Mouse (Mus musculus): ENCODE results near the gene Hoxc10. TPM values are rescaled to one million over a fixed set of nuclear protein-coding genes. Genes with fewer than 3 reads are reported as not detected.

Hoxc10 gene
- polyA plus RNA-seq, 1 experiment from 2014 or later: not detected

DNA sequence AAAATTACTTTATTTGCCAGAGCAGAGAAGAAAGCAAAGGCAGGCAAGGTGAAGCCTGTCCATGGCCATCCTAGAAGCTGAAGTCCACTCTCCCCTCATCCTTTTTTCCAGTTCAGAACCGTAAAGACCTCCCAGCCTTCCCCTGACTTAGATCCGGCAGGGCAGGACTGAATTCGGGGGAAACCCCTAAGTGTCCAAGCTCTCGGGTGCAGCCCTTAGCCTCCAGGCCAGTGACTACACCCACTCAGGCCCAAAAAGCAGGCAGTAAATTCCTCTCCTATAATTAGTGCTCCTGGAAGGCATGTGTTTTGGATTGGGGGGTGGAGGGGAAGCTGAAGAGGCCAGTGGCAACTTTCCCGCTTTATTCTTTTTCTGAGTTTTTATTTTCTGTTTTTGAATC, 39.2 kb downstream of the Hoxc10 start:
- no peaks in the 10 kb centered on the region for H3K36me3 ChIP-seq
- H3K9ac ChIP-seq: no peak overlapping the region
- H3K4me1 ChIP-seq (replicated peaks): peaks cover 9% of the 10 kb centered on the region
- ATAC-seq (replicated peaks; ENCODE audit: insufficient number of reproducible peaks, insufficient read depth, low FRiP score, low read depth): no peak
- H3K4me3 ChIP-seq: no peak overlapping the region
- no peak overlapping the region for H3K27ac ChIP-seq
- peaks cover 100% of the 10 kb centered on the region for H3K27me3 ChIP-seq
- no peak overlapping the region for H3K4me2 ChIP-seq
- H3K9me3 ChIP-seq (replicated peaks): no peaks in the 10 kb centered on the region
- 11% methylated on average over 5 of the region's 5 CpGs for WGBS

DNA sequence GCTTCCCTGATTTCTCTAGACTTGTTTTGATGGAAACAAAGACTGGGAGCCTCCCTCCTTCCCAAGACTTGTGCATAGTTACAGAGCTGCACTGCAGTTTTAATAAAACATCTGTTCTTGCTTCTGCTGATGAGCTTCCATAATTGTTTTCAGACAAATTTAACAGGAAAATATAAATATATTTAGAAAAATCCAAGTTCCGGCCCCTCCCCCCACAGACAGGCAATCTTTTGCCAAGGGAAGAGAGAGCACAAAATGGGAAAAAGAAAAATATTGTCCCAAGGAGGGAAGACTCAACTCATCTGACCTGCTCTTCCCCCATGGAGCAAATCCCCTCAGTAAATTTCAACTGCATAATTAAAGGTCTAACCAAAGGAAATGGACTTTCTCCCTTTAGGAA, 39.7 kb downstream of the Hoxc10 start:
- H3K9me3 ChIP-seq (replicated peaks): no peaks in the 10 kb centered on the region
- H3K4me2 ChIP-seq: no peak overlapping the region
- H3K27ac ChIP-seq: no peak overlapping the region
- H3K27me3 ChIP-seq: peaks cover 100% of the 10 kb centered on the region
- H3K36me3 ChIP-seq: no peaks in the 10 kb centered on the region
- H3K4me3 ChIP-seq: no peak overlapping the region
- peaks cover 4% of the 10 kb centered on the region for H3K4me1 ChIP-seq (replicated peaks)
- H3K9ac ChIP-seq: no peak overlapping the region
- no peak for ATAC-seq (replicated peaks; ENCODE audit: insufficient number of reproducible peaks, insufficient read depth, low FRiP score, low read depth)
- WGBS: 14% methylated on average over 1 of the region's 1 CpGs

DNA sequence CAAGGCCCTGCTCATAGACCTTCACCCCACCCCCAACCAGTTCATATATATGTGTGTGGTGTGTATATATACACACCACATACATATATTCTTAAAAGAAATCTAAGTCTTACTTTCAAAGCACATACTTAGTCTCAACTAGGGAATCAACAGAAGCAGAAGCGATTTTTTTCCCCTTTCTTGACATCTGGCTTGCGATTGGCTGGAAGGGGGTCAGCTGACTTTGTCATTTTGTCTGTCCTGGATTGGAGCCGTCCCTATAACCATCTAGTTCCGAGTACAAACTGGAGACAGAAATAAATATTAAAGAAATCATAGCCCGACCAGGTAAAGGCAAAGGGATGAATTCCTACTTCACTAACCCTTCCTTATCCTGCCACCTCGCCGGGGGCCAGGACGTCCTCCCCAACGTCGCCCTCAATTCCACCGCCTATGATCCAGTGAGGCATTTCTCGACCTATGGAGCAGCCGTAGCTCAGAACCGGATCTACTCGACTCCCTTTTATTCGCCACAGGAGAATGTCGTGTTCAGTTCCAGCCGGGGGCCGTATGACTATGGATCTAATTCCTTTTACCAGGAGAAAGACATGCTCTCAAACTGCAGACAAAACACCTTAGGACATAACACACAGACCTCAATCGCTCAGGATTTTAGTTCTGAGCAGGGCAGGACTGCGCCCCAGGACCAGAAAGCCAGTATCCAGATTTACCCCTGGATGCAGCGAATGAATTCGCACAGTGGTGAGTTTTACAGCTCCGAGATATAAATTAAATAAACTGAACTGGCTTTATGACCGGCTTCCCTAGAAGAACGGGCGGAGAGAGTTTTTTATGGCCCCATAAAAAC, 42.9 kb downstream of the Hoxc10 start:
- H3K4me1 ChIP-seq (replicated peaks): peaks cover 14% of the 10 kb centered on the region
- ATAC-seq (replicated peaks; ENCODE audit: insufficient number of reproducible peaks, insufficient read depth, low FRiP score, low read depth): no peak
- H3K27me3 ChIP-seq: peaks cover 99% of the 10 kb centered on the region
- H3K4me2 ChIP-seq: no peak overlapping the region
- no peak overlapping the region for H3K9ac ChIP-seq
- no peaks in the 10 kb centered on the region for H3K36me3 ChIP-seq
- H3K27ac ChIP-seq: no peak overlapping the region
- no peaks in the 10 kb centered on the region for H3K9me3 ChIP-seq (replicated peaks)
- H3K4me3 ChIP-seq: no peak overlapping the region
- WGBS: 2% methylated on average over 27 of the region's 27 CpGs

DNA sequence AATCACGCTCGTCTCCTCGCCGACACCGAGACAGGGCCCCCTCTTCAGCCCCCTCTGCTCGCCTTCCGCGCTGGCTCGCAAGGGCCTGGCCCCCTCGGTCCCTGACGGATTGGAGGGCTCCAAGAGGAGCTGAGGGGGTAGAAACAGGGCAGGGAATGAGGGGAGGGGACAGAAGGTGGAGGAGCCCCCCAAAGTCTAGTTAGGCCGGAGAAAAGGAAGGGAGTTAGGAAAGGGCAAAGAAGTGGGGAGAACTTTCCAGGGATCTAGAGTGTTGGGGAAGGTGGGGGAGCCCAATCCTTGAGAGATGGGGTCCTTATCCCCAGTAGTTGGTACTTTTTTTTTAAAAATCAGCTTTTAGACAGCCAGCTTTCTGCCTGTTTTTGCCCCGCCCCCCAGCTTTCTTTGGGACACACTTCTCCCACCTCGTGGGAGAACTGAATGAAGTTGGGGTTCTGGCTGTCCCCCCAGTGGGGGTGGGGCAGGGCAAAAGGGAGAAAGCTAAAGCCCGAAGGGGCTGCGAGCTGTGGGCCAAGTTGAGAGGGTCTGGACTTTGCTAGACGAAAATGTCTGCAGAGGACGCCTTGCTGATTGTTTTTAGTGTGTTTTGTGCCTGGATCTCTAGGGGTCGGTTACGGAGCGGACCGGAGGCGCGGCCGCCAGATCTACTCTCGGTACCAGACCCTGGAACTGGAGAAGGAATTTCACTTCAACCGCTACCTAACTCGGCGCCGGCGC, 43.7 kb downstream of the Hoxc10 start:
- ATAC-seq (replicated peaks; ENCODE audit: insufficient number of reproducible peaks, insufficient read depth, low FRiP score, low read depth): no peak
- H3K36me3 ChIP-seq: no peaks in the 10 kb centered on the region
- H3K27ac ChIP-seq: no peak overlapping the region
- H3K9ac ChIP-seq: no peak overlapping the region
- no peaks in the 10 kb centered on the region for H3K9me3 ChIP-seq (replicated peaks)
- WGBS: 5% methylated on average over 31 of the region's 31 CpGs
- H3K4me3 ChIP-seq: no peak overlapping the region
- H3K27me3 ChIP-seq: peaks cover 99% of the 10 kb centered on the region
- peaks cover 15% of the 10 kb centered on the region for H3K4me1 ChIP-seq (replicated peaks)
- 0 out of 2 replicates have a peak overlapping the region, but pooled peaks have one; percentile 1 for H3K4me2 ChIP-seq

DNA sequence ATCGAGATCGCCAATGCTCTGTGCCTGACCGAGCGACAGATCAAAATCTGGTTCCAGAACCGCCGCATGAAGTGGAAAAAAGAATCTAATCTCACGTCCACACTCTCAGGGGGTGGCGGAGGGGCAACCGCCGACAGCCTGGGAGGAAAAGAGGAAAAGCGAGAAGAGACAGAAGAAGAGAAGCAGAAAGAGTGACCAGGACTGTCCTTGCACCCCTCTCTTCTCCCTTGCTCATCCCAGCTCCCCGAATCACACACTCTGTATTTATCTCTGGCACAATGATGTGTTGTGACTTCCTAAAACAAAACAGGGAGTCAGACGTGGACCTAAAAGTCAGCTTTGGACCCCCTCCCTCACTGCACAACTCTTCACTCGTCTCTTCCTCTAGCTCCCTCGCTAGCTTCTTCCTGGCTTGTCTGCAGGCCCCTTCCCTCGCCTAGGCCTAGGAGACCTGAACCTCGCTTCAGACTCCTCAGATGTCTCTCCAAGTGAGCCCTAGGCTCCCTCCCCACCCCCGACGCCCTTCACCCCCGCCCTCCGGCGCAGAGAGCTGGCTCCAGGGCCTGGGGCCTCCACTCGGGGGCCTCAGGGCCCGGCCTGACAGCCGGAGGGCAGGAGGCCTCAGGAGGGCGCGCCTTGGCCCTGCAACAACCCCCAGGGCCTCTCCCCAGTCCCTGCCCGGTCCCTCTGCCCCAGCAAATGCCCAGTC, 44.4 kb downstream of the Hoxc10 start:
- no peak for ATAC-seq (replicated peaks; ENCODE audit: insufficient number of reproducible peaks, insufficient read depth, low FRiP score, low read depth)
- Histone ChIP-seq H3K4me2 (no peak overlapping the region), H3K4me1 (replicated peaks) (peaks cover 15% of the 10 kb centered on the region), H3K4me3 (no peak overlapping the region), H3K9me3 (replicated peaks) (no peaks in the 10 kb centered on the region), H3K27ac (no peak overlapping the region), H3K9ac (no peak overlapping the region), H3K27me3 (peaks cover 99% of the 10 kb centered on the region), H3K36me3 (no peaks in the 10 kb centered on the region)
- 3% methylated on average over 28 of the region's 28 CpGs for WGBS

DNA sequence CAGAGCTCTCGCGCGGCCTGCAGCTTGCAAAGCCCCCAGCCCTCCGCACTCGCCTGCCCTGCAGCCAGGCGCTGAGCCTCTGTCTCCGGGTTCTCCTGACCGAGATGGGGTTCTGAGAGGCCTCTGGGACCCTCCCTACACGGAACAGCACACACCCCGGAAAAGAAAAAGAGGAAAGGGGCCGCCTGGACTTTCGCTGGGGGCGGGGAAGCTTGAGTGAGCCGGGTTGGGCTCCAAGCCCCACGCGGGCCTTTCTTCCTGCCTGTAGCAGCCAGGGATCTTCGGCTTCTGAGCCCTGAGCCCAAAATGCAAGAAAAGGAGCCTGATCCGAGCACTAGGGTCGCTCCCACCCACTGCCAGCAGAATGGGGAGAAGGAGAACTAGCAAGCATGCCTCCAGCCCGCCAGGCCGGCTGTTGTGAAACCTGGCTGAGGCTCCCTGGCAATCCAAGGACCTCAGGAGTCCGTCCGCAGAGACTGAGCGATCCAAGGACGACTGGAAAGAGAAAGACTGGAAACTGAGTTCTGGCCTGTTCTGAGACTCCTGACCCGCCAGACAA, 45.4 kb downstream of the Hoxc10 start:
- 4% methylated on average over 26 of the region's 26 CpGs for WGBS
- H3K27ac ChIP-seq: no peak overlapping the region
- no peaks in the 10 kb centered on the region for H3K36me3 ChIP-seq
- no peak for ATAC-seq (replicated peaks; ENCODE audit: insufficient number of reproducible peaks, insufficient read depth, low FRiP score, low read depth)
- H3K9me3 ChIP-seq (replicated peaks): no peaks in the 10 kb centered on the region
- no peak overlapping the region for H3K4me2 ChIP-seq
- peaks cover 15% of the 10 kb centered on the region for H3K4me1 ChIP-seq (replicated peaks)
- 0 out of 2 replicates have a peak overlapping the region, but pooled peaks have one; percentile 17 for H3K4me3 ChIP-seq
- no peak overlapping the region for H3K9ac ChIP-seq
- peaks cover 99% of the 10 kb centered on the region for H3K27me3 ChIP-seq

DNA sequence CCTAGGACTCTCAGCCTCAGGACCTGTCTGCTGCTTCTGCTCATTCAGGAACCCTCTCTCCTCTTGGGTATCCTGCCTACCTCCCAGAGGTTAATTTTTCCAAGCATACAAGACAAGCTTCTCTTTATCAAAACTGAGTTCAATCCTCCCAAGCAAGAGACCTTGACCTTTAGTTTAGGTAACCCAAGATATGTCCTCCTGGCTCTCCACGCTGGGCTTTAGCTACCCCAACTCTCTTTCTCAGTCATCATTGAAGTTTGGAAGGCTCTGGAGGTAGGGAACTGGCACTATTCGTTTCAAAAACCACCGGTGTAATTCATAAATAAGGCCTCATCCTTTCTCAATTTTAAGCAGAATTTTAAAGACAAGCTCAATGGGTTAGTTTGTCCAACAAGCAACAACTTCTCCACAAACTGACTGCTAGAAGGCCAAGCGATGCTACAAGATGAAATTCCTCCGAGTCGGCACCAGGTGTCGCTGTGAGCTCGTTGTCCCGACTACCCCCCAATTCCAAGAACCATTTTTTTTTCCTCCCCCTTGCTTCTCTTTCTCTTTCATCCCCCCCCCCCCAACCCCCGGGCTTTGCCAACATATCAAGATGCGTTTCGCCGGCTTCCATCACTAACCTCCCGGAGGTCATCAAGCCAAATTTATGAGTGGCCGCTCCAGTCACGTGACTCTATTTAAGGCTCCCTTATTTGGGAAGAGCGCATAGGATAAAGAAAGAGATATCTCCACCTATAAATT, 46.8 kb downstream of the Hoxc10 start:
- H3K27ac ChIP-seq: no peak overlapping the region
- H3K9ac ChIP-seq: no peak overlapping the region
- peak overlapping the region; percentile 22 for H3K4me3 ChIP-seq
- no peaks in the 10 kb centered on the region for H3K36me3 ChIP-seq
- ATAC-seq (replicated peaks; ENCODE audit: insufficient number of reproducible peaks, insufficient read depth, low FRiP score, low read depth): no peak
- peaks cover 15% of the 10 kb centered on the region for H3K4me1 ChIP-seq (replicated peaks)
- H3K27me3 ChIP-seq: peaks cover 99% of the 10 kb centered on the region
- H3K9me3 ChIP-seq (replicated peaks): no peaks in the 10 kb centered on the region
- H3K4me2 ChIP-seq: peak overlapping the region; percentile 41
- 4% methylated on average over 17 of the region's 17 CpGs for WGBS

DNA sequence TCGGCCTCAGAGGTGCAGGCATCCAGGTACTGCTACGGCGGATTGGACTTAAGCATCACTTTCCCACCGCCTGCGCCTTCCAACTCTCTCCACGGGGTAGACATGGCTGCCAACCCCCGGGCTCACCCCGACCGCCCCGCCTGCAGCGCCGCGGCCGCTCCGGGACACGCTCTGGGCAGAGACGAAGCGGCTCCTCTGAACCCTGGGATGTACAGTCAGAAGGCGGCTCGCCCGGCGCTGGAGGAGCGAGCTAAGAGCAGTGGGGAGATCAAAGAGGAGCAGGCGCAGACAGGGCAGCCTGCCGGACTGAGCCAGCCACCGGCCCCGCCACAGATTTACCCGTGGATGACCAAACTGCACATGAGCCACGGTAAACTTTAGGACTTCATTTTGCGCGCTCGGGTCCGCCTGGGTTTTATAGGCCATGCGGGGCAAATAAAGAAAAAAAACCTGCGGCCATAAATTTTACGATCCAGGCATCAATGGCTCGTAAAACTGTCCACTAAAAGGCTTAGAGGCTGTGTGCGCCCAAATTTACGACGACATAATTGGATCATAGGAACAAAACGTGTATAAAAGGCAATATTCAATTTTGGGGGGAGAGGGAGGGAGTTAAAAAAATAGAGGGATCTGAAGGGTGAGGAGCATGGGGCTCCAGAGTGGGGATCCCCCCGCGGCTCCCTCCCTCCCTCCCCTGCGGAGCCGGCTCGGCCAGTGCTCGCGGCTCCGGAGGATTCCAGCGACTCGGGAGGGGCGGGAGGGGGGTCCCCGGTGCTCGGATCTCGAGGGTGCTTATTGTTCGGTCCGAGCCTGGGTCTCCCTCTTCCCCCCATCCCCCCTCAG, 47.8 kb downstream of the Hoxc10 start:
- Histone ChIP-seq H3K4me3 (peak overlapping the region; percentile 22), H3K36me3 (no peaks in the 10 kb centered on the region), H3K27ac (no peak overlapping the region), H3K27me3 (peaks cover 99% of the 10 kb centered on the region), H3K4me2 (peak overlapping the region; percentile 41), H3K9me3 (replicated peaks) (no peaks in the 10 kb centered on the region), H3K9ac (no peak overlapping the region), H3K4me1 (replicated peaks) (peaks cover 15% of the 10 kb centered on the region)
- ATAC-seq (replicated peaks; ENCODE audit: insufficient number of reproducible peaks, insufficient read depth, low FRiP score, low read depth): no peak
- 1% methylated on average over 52 of the region's 57 CpGs for WGBS

DNA sequence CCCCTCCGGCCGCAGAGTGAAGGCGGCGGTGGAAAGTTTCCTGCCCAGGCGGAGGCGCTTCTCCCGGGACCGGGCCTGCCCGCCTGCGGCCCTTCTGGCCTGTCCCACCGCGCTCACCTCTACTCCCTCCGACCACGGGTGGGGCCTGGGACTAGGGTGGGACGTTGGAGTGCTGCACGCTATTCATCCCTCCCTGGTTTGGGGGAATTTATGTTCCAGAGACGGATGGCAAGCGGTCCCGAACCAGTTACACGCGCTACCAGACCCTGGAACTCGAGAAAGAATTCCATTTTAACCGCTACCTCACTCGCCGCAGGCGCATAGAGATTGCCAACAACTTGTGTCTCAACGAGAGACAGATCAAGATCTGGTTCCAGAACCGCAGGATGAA, 48.4 kb downstream of the Hoxc10 start:
- no peak for ATAC-seq (replicated peaks; ENCODE audit: insufficient number of reproducible peaks, insufficient read depth, low FRiP score, low read depth)
- no peak overlapping the region for H3K9ac ChIP-seq
- 1% methylated on average over 28 of the region's 28 CpGs for WGBS
- no peaks in the 10 kb centered on the region for H3K36me3 ChIP-seq
- H3K4me3 ChIP-seq: peak overlapping the region; percentile 22; the same call in 1 of the 2 replicates
- H3K9me3 ChIP-seq (replicated peaks): no peaks in the 10 kb centered on the region
- H3K4me2 ChIP-seq: peak overlapping the region; percentile 41; the same call in 1 of the 2 replicates
- H3K4me1 ChIP-seq (replicated peaks): peaks cover 15% of the 10 kb centered on the region
- peaks cover 99% of the 10 kb centered on the region for H3K27me3 ChIP-seq
- H3K27ac ChIP-seq: no peak overlapping the region

Data from heart, embryonic 15.5 days (tissue).